Mouse (Mus musculus) G1E (cell line): ENCODE measurements around the gene Cryba4. TPM values are rescaled to one million over a fixed set of nuclear protein-coding genes. Genes with fewer than 3 reads are reported as not detected.

Experiments used
- ATAC-seq: 2 replicates; pipeline ENCODE4 v1.8.0; 2016; ENCODE audit warnings: mild to moderate bottlenecking; ENCODE audit not compliant: insufficient number of reproducible peaks, poor library complexity, low FRiP score, severe bottlenecking; ENCODE audit errors: extremely low read depth
- DNase-seq: peaks from one replicate; pipeline ENCODE4 v3.0.0; 2012; ENCODE audit warnings: low spot score
- H3K27me3 ChIP-seq: 2 replicates; pipeline ENCODE4 v1.6.1; 2012; ENCODE audit warnings: mild to moderate bottlenecking, low read length, inconsistent platforms; ENCODE audit not compliant: insufficient read depth
- H3K36me3 ChIP-seq: replicated peaks from 2 replicates; pipeline ENCODE3; 2012; ENCODE audit warnings: mild to moderate bottlenecking, inconsistent platforms
- H3K4me1 ChIP-seq: 2 replicates; pipeline ENCODE4 v1.6.1; 2012; ENCODE audit warnings: low read depth, low read length, inconsistent platforms, mixed read lengths; ENCODE audit not compliant: insufficient read depth
- H3K4me3 ChIP-seq: 2 replicates; pipeline ENCODE4 v1.5.1; 2012; ENCODE audit warnings: low read depth, mild to moderate bottlenecking, inconsistent platforms, low read length, moderate library complexity, mixed read lengths
- H3K9me3 ChIP-seq: replicated peaks from 2 replicates; pipeline ENCODE4 v1.6.1; 2012; ENCODE audit warnings: inconsistent platforms
- CTCF ChIP-seq: IDR thresholded peaks from 2 replicates; pipeline ENCODE4 v1.5.1; 2012; ENCODE audit warnings: low read depth, low read length, inconsistent platforms, mixed read lengths
- GATA1 ChIP-seq: IDR thresholded peaks from 2 replicates; pipeline ENCODE4 v1.6.1; 2012; ENCODE audit warnings: borderline replicate concordance, low read length, inconsistent platforms, mixed read lengths
- GATA2 ChIP-seq: IDR thresholded peaks from 2 replicates; pipeline ENCODE4 v1.6.1; 2012; ENCODE audit warnings: low read depth, low read length, inconsistent platforms, borderline replicate concordance
- POLR2AphosphoS5 ChIP-seq: IDR thresholded peaks from 2 replicates; pipeline ENCODE4 v1.6.1; 2012; ENCODE audit warnings: low read depth, low read length, inconsistent platforms; ENCODE audit not compliant: insufficient replicate concordance
- TAL1 ChIP-seq: conservative IDR thresholded peaks from 2 replicates; pipeline ENCODE4 v1.6.1; 2012; ENCODE audit warnings: low read depth, low read length, inconsistent platforms, mixed read lengths
- polyA plus RNA-seq: library from polyadenylated mRNA; stranded (reverse); fragments of >175 nt; gene quantifications from 2 replicates; pipeline ENCODE4 v1.2.3, GENCODE M21; 2012
- total RNA-seq, 2 experiments: library from RNA; stranded (forward) in 1 of 2; stranded (reverse) in 1 of 2; fragments of 200-1000 nt in 1 of 2; fragments of >200 nt in 1 of 2; fragmentation: Nextera tagmentation in 1 of 2; gene quantifications; 2 replicates each; pipeline ENCODE4 v1.2.3; 2014 to 2017

Gene Cryba4
- total and polyA plus RNA-seq, 3 experiments, result 0.43 to 0.98 TPM; not detected in 1

DNA sequence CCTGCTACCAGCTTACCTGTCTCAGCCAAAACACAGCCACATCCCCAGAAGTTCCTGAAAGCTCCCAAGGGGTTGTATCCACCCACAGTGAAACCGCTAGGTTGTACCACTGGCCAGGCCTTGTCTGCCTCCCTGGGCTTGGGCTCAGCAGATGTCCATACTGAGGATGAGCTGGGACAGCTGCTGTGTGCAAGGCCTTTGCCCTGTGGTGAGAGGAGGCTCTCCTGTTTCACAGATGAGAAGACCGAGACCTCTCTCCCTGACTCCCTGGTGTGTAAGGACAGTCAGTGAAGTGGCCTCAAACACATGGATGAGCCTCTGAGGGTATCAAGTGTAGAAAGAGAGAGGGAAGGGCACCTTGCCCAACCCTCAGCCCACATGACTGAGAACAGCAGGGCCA lies 35.3 kb upstream of the Cryba4 start:
- Histone ChIP-seq H3K27me3 (no peaks in the 10 kb centered on the region), H3K4me3 (peak overlapping the region; percentile 43; the same call in 1 of the 2 replicates), H3K9me3 (no peaks in the 10 kb centered on the region), H3K4me1 (peaks cover 98% of the 10 kb centered on the region), H3K36me3 (peaks cover 86% of the 10 kb centered on the region)
- DNase-seq (no peak), ATAC-seq (no peak)
- TF ChIP-seq GATA2, result no peak
- TF ChIP-seq POLR2AphosphoS5, result no peak
- no peak for TF ChIP-seq CTCF
- no peak for TF ChIP-seq TAL1
- TF ChIP-seq GATA1, result no peak

DNA sequence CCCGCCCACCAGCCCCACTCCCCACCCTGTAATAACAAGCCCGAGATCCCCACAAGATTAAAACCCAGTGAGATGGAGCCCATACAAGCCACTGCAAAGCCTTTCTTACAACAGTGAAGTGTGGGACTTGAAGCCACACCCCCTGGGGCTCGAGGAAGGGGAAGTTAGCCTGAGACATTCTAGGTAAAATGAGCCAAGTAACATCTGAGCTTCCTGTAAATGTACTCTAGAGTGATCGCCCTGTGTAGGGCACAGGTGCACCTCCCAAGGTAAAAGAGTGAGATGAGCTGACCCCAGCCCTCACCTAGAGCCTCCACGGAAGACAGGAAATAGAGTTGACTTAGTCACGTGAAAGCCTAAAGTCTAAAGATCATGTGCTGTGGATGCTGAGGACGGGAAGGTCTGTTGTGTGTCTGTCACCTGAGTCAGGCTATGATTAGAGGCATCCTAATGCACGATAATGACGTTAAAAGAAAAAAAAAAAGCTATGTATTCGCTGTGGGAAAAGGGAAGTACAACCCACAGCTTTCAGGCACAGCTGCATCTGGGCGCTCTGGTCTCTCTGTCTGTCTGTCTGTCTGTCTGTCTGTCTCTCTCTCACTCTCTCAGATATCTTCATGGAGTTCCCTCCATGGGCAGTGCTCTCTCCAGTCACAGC lies 34.8 kb upstream of the Cryba4 start:
- peak overlapping the region; percentile 43; the same call in 1 of the 2 replicates for H3K4me3 ChIP-seq
- no peaks in the 10 kb centered on the region for H3K9me3 ChIP-seq
- DNase-seq, result peak; percentile 71
- peak; percentile 50 for ATAC-seq
- H3K36me3 ChIP-seq, result peaks cover 84% of the 10 kb centered on the region
- no peaks in the 10 kb centered on the region for H3K27me3 ChIP-seq
- H3K4me1 ChIP-seq, result peaks cover 98% of the 10 kb centered on the region
- TF ChIP-seq TAL1 (no peak), GATA2 (no peak), GATA1 (no peak), POLR2AphosphoS5 (no peak), CTCF (no peak)

- ATAC-seq (peak; percentile 47), DNase-seq (peak; percentile 57)
- Histone ChIP-seq H3K9me3 (no peaks in the 10 kb centered on the region), H3K4me3 (peak overlapping the region; percentile 43; the same call in 1 of the 2 replicates), H3K36me3 (peaks cover 84% of the 10 kb centered on the region), H3K4me1 (peaks cover 98% of the 10 kb centered on the region), H3K27me3 (no peaks in the 10 kb centered on the region)
- TF ChIP-seq GATA1, result no peak
- TF ChIP-seq CTCF, result no peak
- TF ChIP-seq GATA2, result no peak
- no peak for TF ChIP-seq POLR2AphosphoS5
- no peak for TF ChIP-seq TAL1
These were observed 34.3 kb upstream of the Cryba4 start for GRCm38 (mm10) chr5:112286608-112286983.

DNA sequence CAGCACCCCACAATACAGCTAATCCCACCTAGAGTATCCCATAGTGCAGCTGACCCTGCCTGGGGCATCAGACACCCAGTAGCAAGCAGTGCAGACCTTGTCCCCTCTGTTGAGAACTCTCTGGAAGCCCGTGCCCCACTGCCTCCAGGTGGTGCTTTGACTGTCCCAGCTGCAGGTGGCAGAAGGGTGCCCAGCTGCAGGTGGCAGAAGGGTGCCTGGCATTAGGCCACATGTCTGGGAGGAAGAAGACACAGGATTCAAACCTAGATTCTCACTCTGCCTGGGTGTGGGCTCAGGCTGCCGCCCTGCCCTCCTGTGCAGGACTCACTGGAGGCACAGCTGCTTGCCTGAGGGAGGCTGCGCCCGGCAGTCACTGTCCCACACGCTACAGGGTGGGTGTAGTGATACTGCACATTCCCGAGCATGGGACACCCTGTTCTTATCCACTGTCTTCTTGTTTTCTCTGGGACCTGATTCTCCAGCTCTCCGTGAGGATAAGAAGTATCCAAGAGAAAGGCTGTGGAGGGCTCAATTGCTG lies 33.3 kb upstream of the Cryba4 start:
- H3K4me3 ChIP-seq, result peak overlapping the region; percentile 28; the same call in 1 of the 2 replicates

DNA sequence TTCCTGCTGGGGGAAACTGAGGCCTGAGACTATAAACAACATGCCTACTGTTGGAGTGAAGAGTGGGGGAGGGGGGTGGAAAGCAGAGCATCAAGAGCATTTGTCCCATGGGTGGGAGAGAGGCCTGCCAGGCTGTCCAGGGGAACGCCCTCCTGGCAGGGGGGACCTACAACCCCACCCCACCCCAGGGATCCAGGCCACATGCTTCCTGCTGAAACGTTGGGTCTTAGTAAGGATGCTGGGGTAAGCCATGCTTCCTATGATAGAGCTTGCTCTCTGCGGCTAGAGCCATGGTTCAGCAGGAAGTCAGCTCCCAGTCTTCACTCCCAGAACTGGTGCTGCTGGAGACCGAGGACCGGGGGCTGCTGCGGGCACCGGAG lies 31.9 kb upstream of the Cryba4 start:
- Histone ChIP-seq H3K9me3 (no peaks in the 10 kb centered on the region), H3K4me3 (peak overlapping the region; percentile 31; the same call in 1 of the 2 replicates), H3K27me3 (no peaks in the 10 kb centered on the region), H3K36me3 (peaks cover 85% of the 10 kb centered on the region), H3K4me1 (peaks cover 100% of the 10 kb centered on the region)
- DNase-seq, result no peak
- no peak for ATAC-seq
- no peak for TF ChIP-seq CTCF

More for the DNA sequence above, 33.3 kb upstream of the Cryba4 start:
- DNase-seq, result no peak
- Histone ChIP-seq H3K36me3 (peaks cover 84% of the 10 kb centered on the region), H3K4me1 (peaks cover 98% of the 10 kb centered on the region), H3K9me3 (no peaks in the 10 kb centered on the region), H3K27me3 (no peaks in the 10 kb centered on the region)
- TF ChIP-seq TAL1, result no peak
- TF ChIP-seq CTCF, result no peak
- no peak for TF ChIP-seq GATA1
- no peak for TF ChIP-seq POLR2AphosphoS5
- no peak for TF ChIP-seq GATA2
- ATAC-seq, result no peak

DNA sequence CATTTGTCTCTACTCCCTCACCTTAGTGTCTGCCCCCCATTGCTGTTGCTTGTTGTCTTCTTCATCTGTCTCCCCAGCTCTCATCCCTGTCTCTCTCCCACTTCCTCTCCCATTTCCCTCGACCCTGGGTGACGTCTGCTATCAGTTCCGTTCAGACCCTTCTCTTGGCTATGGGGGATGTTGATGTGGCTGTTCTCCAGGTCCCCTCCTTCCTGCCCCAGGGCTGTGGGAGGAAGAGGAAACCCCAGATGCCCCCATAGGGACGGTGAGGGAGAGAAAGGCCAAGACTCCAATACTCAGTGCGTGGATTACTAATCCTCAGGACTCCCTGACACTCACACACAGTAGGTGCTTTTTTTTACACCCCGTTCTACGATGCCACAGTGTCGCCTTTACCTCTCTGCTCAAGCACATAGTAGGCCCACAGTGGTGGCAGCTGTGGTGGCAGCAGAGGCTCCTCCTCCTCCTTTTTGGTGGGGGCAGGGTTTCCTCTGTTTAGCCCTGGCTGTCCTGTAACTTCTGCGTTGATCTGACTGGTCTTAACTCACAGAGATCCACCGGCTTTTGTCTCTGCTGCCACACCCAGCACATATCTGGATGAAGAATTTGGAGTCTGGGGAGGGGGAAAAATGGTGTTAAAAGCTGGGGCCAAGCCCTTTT lies 31.4 kb upstream of the Cryba4 start:
- H3K4me3 ChIP-seq, result peak overlapping the region; percentile 31; the same call in 1 of the 2 replicates
- H3K9me3 ChIP-seq, result no peaks in the 10 kb centered on the region
- DNase-seq (no peak), ATAC-seq (no peak)
- peaks cover 100% of the 10 kb centered on the region for H3K4me1 ChIP-seq
- TF ChIP-seq POLR2AphosphoS5 (no peak), GATA1 (no peak), TAL1 (no peak), GATA2 (no peak), CTCF (no peak)
- H3K27me3 ChIP-seq, result no peaks in the 10 kb centered on the region
- peaks cover 88% of the 10 kb centered on the region for H3K36me3 ChIP-seq
